Mouse (Mus musculus): ENCODE results near the gene Trim6. TPM values are rescaled to one million over a fixed set of nuclear protein-coding genes. Genes with fewer than 3 reads are reported as not detected.
"Not testable (repeated sequence)": the region's sequence is repeated elsewhere in the genome, so short reads cannot be mapped to it uniquely, and the experiment has no call there.

Trim6 gene
- polyA plus RNA-seq, 1 experiment from 2014 or later, result 1.3 TPM

GRCm38 (mm10) chr7:104260380-104260779 is 41.8 kb downstream of the Trim6 start:
- H3K9ac ChIP-seq (replicated peaks; ENCODE audit: low read depth, low read length); H3K27me3 ChIP-seq (ENCODE audit: control insufficient read depth, insufficient read depth, low read length); H3K4me2 ChIP-seq (replicated peaks; ENCODE audit: low read depth, low read length); H3K27ac ChIP-seq (ENCODE audit: low read length); H3K4me1 ChIP-seq (ENCODE audit: control insufficient read depth, insufficient read depth, low read length); H3K4me3 ChIP-seq (ENCODE audit: low read depth, low read length); ATAC-seq (ENCODE audit: insufficient number of reproducible peaks, insufficient read depth, low FRiP score, low read depth); H3K9me3 ChIP-seq (ENCODE audit: control insufficient read depth, low read depth, low read length); H3K36me3 ChIP-seq (ENCODE audit: control insufficient read depth, insufficient read depth, low read length): not testable (repeated sequence)
- 84% methylated on average over 4 of the region's 4 CpGs for WGBS

DNA sequence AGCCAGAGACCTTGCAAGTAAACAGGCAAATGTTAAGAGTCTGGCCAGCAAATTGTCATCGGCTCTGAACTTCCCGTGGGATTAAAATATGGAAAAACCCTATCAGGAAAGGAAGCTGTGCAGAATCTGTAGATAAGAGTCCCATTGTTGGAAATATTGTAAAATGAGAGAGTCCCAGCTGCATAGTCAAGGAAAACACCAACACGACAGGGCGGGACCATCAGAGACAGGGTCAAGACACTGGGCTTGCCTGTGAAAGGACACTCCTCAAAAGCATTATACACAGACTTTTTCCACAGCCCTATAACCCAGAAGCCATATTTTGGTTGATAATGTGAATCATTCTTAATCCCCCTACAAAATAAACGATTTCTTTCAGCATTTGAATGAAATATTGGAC is 46.7 kb downstream of the Trim6 start:
- not testable (repeated sequence) for H3K36me3 ChIP-seq (ENCODE audit: control insufficient read depth, insufficient read depth, low read length); H3K4me3 ChIP-seq (ENCODE audit: low read depth, low read length); H3K4me1 ChIP-seq (ENCODE audit: control insufficient read depth, insufficient read depth, low read length); H3K9ac ChIP-seq (replicated peaks; ENCODE audit: low read depth, low read length); H3K27ac ChIP-seq (ENCODE audit: low read length); H3K27me3 ChIP-seq (ENCODE audit: control insufficient read depth, insufficient read depth, low read length); H3K9me3 ChIP-seq (ENCODE audit: control insufficient read depth, low read depth, low read length); ATAC-seq (ENCODE audit: insufficient number of reproducible peaks, insufficient read depth, low FRiP score, low read depth); H3K4me2 ChIP-seq (replicated peaks; ENCODE audit: low read depth, low read length)
- 74% methylated on average over 3 of the region's 5 CpGs for WGBS

- ATAC-seq (ENCODE audit: insufficient number of reproducible peaks, insufficient read depth, low FRiP score, low read depth); H3K4me3 ChIP-seq (ENCODE audit: low read depth, low read length); H3K27me3 ChIP-seq (ENCODE audit: control insufficient read depth, insufficient read depth, low read length); H3K9me3 ChIP-seq (ENCODE audit: control insufficient read depth, low read depth, low read length); H3K4me2 ChIP-seq (replicated peaks; ENCODE audit: low read depth, low read length); H3K36me3 ChIP-seq (ENCODE audit: control insufficient read depth, insufficient read depth, low read length); H3K4me1 ChIP-seq (ENCODE audit: control insufficient read depth, insufficient read depth, low read length); H3K9ac ChIP-seq (replicated peaks; ENCODE audit: low read depth, low read length); H3K27ac ChIP-seq (ENCODE audit: low read length): not testable (repeated sequence)
- 76% methylated on average over 3 of the region's 3 CpGs for WGBS
These were observed 60.8 kb downstream of the Trim6 start for GRCm38 (mm10) chr7:104279361-104279760.

Other genes starting within 250 kb of the Trim6 start
- gene Olfr635, start 247.6 kb upstream of the Trim6 start, polyA plus RNA-seq (2014; fragmentation: Nextera tagmentation; extraction: Ambion mirVana), result not detected in 2 replicates
- not detected in 2 replicates for gene Olfr638, start 220.0 kb upstream of the Trim6 start, polyA plus RNA-seq (2014; fragmentation: Nextera tagmentation; extraction: Ambion mirVana)
- gene Olfr639, start 201.5 kb upstream of the Trim6 start, polyA plus RNA-seq (2014; fragmentation: Nextera tagmentation; extraction: Ambion mirVana), result 0.03 TPM in 1 of 2 replicates, not detected in the other
- not detected in 2 replicates for gene Olfr640, start 193.2 kb upstream of the Trim6 start, polyA plus RNA-seq (2014; fragmentation: Nextera tagmentation; extraction: Ambion mirVana)
- not detected in 2 replicates for gene Olfr641, start 183.3 kb upstream of the Trim6 start, polyA plus RNA-seq (2014; fragmentation: Nextera tagmentation; extraction: Ambion mirVana)
- gene Olfr642, start 166.1 kb upstream of the Trim6 start, polyA plus RNA-seq (2014; fragmentation: Nextera tagmentation; extraction: Ambion mirVana), result not detected in 2 replicates
- gene 4930516K23Rik, start 157.3 kb upstream of the Trim6 start, polyA plus RNA-seq (2014; fragmentation: Nextera tagmentation; extraction: Ambion mirVana), result not detected in 2 replicates
- not detected in 2 replicates for gene Olfr644, start 146.9 kb upstream of the Trim6 start, polyA plus RNA-seq (2014; fragmentation: Nextera tagmentation; extraction: Ambion mirVana)
- not detected in 2 replicates for gene Olfr645, start 133.3 kb upstream of the Trim6 start, polyA plus RNA-seq (2014; fragmentation: Nextera tagmentation; extraction: Ambion mirVana)
- not detected in 2 replicates for gene Olfr646, start 113.9 kb upstream of the Trim6 start, polyA plus RNA-seq (2014; fragmentation: Nextera tagmentation; extraction: Ambion mirVana)
- gene Ubqln5, start 89.0 kb upstream of the Trim6 start, polyA plus RNA-seq (2014; fragmentation: Nextera tagmentation; extraction: Ambion mirVana), result not detected in 2 replicates
- gene Olfr643, start 81.4 kb upstream of the Trim6 start, polyA plus RNA-seq (2014; fragmentation: Nextera tagmentation; extraction: Ambion mirVana), result not detected in 2 replicates
- gene Ubqln3, start 75.5 kb upstream of the Trim6 start, polyA plus RNA-seq (2014; fragmentation: Nextera tagmentation; extraction: Ambion mirVana), result not detected in 2 replicates
- gene Ubqlnl, start 68.2 kb upstream of the Trim6 start, polyA plus RNA-seq (2014; fragmentation: Nextera tagmentation; extraction: Ambion mirVana), result not detected in 2 replicates
- not detected in 2 replicates for gene Olfm5, start 54.0 kb upstream of the Trim6 start, polyA plus RNA-seq (2014; fragmentation: Nextera tagmentation; extraction: Ambion mirVana)
- 0.25 and 0.34 TPM in 2 replicates for gene Olfr648, start 35.4 kb upstream of the Trim6 start, polyA plus RNA-seq (2014; fragmentation: Nextera tagmentation; extraction: Ambion mirVana)
- not detected in 2 replicates for gene Olfr649, start 22.8 kb upstream of the Trim6 start, polyA plus RNA-seq (2014; fragmentation: Nextera tagmentation; extraction: Ambion mirVana)
- 1.8 and 1.9 TPM in 2 replicates for gene Trim34a, start 25.7 kb downstream of the Trim6 start, polyA plus RNA-seq (2014; fragmentation: Nextera tagmentation; extraction: Ambion mirVana)
- gene Trim5, start 69.3 kb downstream of the Trim6 start, polyA plus RNA-seq (2014; fragmentation: Nextera tagmentation; extraction: Ambion mirVana), result 0.31 and 0.36 TPM in 2 replicates
- 6.2 and 7.1 TPM in 2 replicates for gene Trim12a, start 96.7 kb downstream of the Trim6 start, polyA plus RNA-seq (2014; fragmentation: Nextera tagmentation; extraction: Ambion mirVana)
- gene Trim34b, start 110.7 kb downstream of the Trim6 start, polyA plus RNA-seq (2014; fragmentation: Nextera tagmentation; extraction: Ambion mirVana), result not detected in 2 replicates
- 2.6 and 3.1 TPM in 2 replicates for gene Trim12c, start 134.6 kb downstream of the Trim6 start, polyA plus RNA-seq (2014; fragmentation: Nextera tagmentation; extraction: Ambion mirVana)
- 0.11 and 0.22 TPM in 2 replicates for gene Trim30b, start 151.1 kb downstream of the Trim6 start, polyA plus RNA-seq (2014; fragmentation: Nextera tagmentation; extraction: Ambion mirVana)
- gene Trim30c, start 182.0 kb downstream of the Trim6 start, polyA plus RNA-seq (2014; fragmentation: Nextera tagmentation; extraction: Ambion mirVana), result 0.20 TPM in 1 of 2 replicates, not detected in the other
- 1.4 and 1.9 TPM in 2 replicates for gene Trim30a, start 246.4 kb downstream of the Trim6 start, polyA plus RNA-seq (2014; fragmentation: Nextera tagmentation; extraction: Ambion mirVana)